Mouse (Mus musculus): ENCODE measurements around the gene Pdss2. TPM values are rescaled to one million over a fixed set of nuclear protein-coding genes. Genes with fewer than 3 reads are reported as not detected.

Gene Pdss2
- polyA plus RNA-seq, 1 experiment, result 3.7 TPM

- TF ChIP-seq CTCF (IDR thresholded peaks at IDR 0.05; ENCODE audit: control insufficient read depth, insufficient read depth, insufficient replicate concordance, low read depth, low read length), result no peak
- no peak for TF ChIP-seq POLR2A (IDR thresholded peaks at IDR 0.05; ENCODE audit: control insufficient read depth, low read depth, low read length)
- no peak overlapping the region for H3K4me3 ChIP-seq (ENCODE audit: control insufficient read depth, low read depth, low read length)
- no peaks in the 10 kb centered on the region for H3K27me3 ChIP-seq (ENCODE audit: control insufficient read depth, insufficient read depth, low read length)
- no peaks in the 10 kb centered on the region; the same call in 1 of the 2 replicates for H3K4me1 ChIP-seq (ENCODE audit: control insufficient read depth, insufficient read depth, low read length)
- no peaks in the 10 kb centered on the region for H3K36me3 ChIP-seq (ENCODE audit: control insufficient read depth, insufficient read depth, low read length)
- no peak overlapping the region for H3K27ac ChIP-seq (ENCODE audit: control insufficient read depth, insufficient read depth, low read depth, low read length)
Observed at GRCm38 (mm10) chr10:43272381-43272780, 51.1 kb downstream of the Pdss2 start.

- H3K27me3 ChIP-seq (ENCODE audit: control insufficient read depth, insufficient read depth, low read length), result no peaks in the 10 kb centered on the region
- no peak overlapping the region for H3K4me3 ChIP-seq (ENCODE audit: control insufficient read depth, low read depth, low read length)
- H3K27ac ChIP-seq (ENCODE audit: control insufficient read depth, insufficient read depth, low read depth, low read length), result no peak overlapping the region
- peaks cover 2% of the 10 kb centered on the region for H3K4me1 ChIP-seq (ENCODE audit: control insufficient read depth, insufficient read depth, low read length)
- H3K36me3 ChIP-seq (ENCODE audit: control insufficient read depth, insufficient read depth, low read length), result no peaks in the 10 kb centered on the region
- TF ChIP-seq CTCF (IDR thresholded peaks at IDR 0.05; ENCODE audit: control insufficient read depth, insufficient read depth, insufficient replicate concordance, low read depth, low read length), result no peak
Observed at GRCm38 (mm10) chr10:43273057-43273456, 51.8 kb downstream of the Pdss2 start.

- Histone ChIP-seq H3K36me3 (ENCODE audit: control insufficient read depth, insufficient read depth, low read length) (no peaks in the 10 kb centered on the region), H3K27ac (ENCODE audit: control insufficient read depth, insufficient read depth, low read depth, low read length) (no peak overlapping the region), H3K27me3 (ENCODE audit: control insufficient read depth, insufficient read depth, low read length) (no peaks in the 10 kb centered on the region), H3K4me3 (ENCODE audit: control insufficient read depth, low read depth, low read length) (no peak overlapping the region), H3K4me1 (ENCODE audit: control insufficient read depth, insufficient read depth, low read length) (peaks cover 2% of the 10 kb centered on the region)
- no peak for TF ChIP-seq CTCF (IDR thresholded peaks at IDR 0.05; ENCODE audit: control insufficient read depth, insufficient read depth, insufficient replicate concordance, low read depth, low read length)
- TF ChIP-seq POLR2A (IDR thresholded peaks at IDR 0.05; ENCODE audit: control insufficient read depth, low read depth, low read length), result no peak
Observed at GRCm38 (mm10) chr10:43275446-43275845, 54.2 kb downstream of the Pdss2 start.

GRCm38 (mm10) chr10:43276116-43276659 is 54.9 kb downstream of the Pdss2 start:
- Histone ChIP-seq H3K27me3 (ENCODE audit: control insufficient read depth, insufficient read depth, low read length) (no peaks in the 10 kb centered on the region), H3K36me3 (ENCODE audit: control insufficient read depth, insufficient read depth, low read length) (no peaks in the 10 kb centered on the region), H3K4me1 (ENCODE audit: control insufficient read depth, insufficient read depth, low read length) (peaks cover 2% of the 10 kb centered on the region; the same call in 1 of the 2 replicates), H3K27ac (ENCODE audit: control insufficient read depth, insufficient read depth, low read depth, low read length) (no peak overlapping the region), H3K4me3 (ENCODE audit: control insufficient read depth, low read depth, low read length) (no peak overlapping the region)
- TF ChIP-seq CTCF (IDR thresholded peaks at IDR 0.05; ENCODE audit: control insufficient read depth, insufficient read depth, insufficient replicate concordance, low read depth, low read length), result no peak
- TF ChIP-seq POLR2A (IDR thresholded peaks at IDR 0.05; ENCODE audit: control insufficient read depth, low read depth, low read length), result no peak

- peaks cover 2% of the 10 kb centered on the region; the same call in 1 of the 2 replicates for H3K4me1 ChIP-seq (ENCODE audit: control insufficient read depth, insufficient read depth, low read length)
- H3K27me3 ChIP-seq (ENCODE audit: control insufficient read depth, insufficient read depth, low read length), result no peaks in the 10 kb centered on the region
- TF ChIP-seq POLR2A (IDR thresholded peaks at IDR 0.05; ENCODE audit: control insufficient read depth, low read depth, low read length) (no peak), CTCF (IDR thresholded peaks at IDR 0.05; ENCODE audit: control insufficient read depth, insufficient read depth, insufficient replicate concordance, low read depth, low read length) (no peak)
- no peaks in the 10 kb centered on the region for H3K36me3 ChIP-seq (ENCODE audit: control insufficient read depth, insufficient read depth, low read length)
- H3K4me3 ChIP-seq (ENCODE audit: control insufficient read depth, low read depth, low read length), result no peak overlapping the region
- H3K27ac ChIP-seq (ENCODE audit: control insufficient read depth, insufficient read depth, low read depth, low read length), result no peak overlapping the region
Observed at GRCm38 (mm10) chr10:43277266-43278145, 56.2 kb downstream of the Pdss2 start.

GRCm38 (mm10) chr10:43279637-43280288 is 58.5 kb downstream of the Pdss2 start:
- Histone ChIP-seq H3K36me3 (ENCODE audit: control insufficient read depth, insufficient read depth, low read length) (no peaks in the 10 kb centered on the region), H3K27ac (ENCODE audit: control insufficient read depth, insufficient read depth, low read depth, low read length) (no peak overlapping the region), H3K4me3 (ENCODE audit: control insufficient read depth, low read depth, low read length) (no peak overlapping the region), H3K27me3 (ENCODE audit: control insufficient read depth, insufficient read depth, low read length) (no peaks in the 10 kb centered on the region), H3K4me1 (ENCODE audit: control insufficient read depth, insufficient read depth, low read length) (peaks cover 2% of the 10 kb centered on the region; the same call in 1 of the 2 replicates)
- TF ChIP-seq POLR2A (IDR thresholded peaks at IDR 0.05; ENCODE audit: control insufficient read depth, low read depth, low read length), result no peak
- TF ChIP-seq CTCF (IDR thresholded peaks at IDR 0.05; ENCODE audit: control insufficient read depth, insufficient read depth, insufficient replicate concordance, low read depth, low read length), result no peak

GRCm38 (mm10) chr10:43285541-43285940 is 64.3 kb downstream of the Pdss2 start:
- TF ChIP-seq POLR2A (IDR thresholded peaks at IDR 0.05; ENCODE audit: control insufficient read depth, low read depth, low read length) (no peak), CTCF (IDR thresholded peaks at IDR 0.05; ENCODE audit: control insufficient read depth, insufficient read depth, insufficient replicate concordance, low read depth, low read length) (no peak)
- Histone ChIP-seq H3K36me3 (ENCODE audit: control insufficient read depth, insufficient read depth, low read length) (no peaks in the 10 kb centered on the region), H3K27me3 (ENCODE audit: control insufficient read depth, insufficient read depth, low read length) (no peaks in the 10 kb centered on the region), H3K4me3 (ENCODE audit: control insufficient read depth, low read depth, low read length) (no peak overlapping the region), H3K4me1 (ENCODE audit: control insufficient read depth, insufficient read depth, low read length) (no peaks in the 10 kb centered on the region), H3K27ac (ENCODE audit: control insufficient read depth, insufficient read depth, low read depth, low read length) (no peak overlapping the region)
